Mouse (Mus musculus) adrenal gland, postnatal 25 days (tissue): Measurements from ENCODE around the gene Ccdc187. TPM values are rescaled to one million over a fixed set of nuclear protein-coding genes. Genes with fewer than 3 reads are reported as not detected.

ENCODE experiments used
- DNase-seq: peaks from one replicate; pipeline ENCODE4 v3.0.0; 2021; ENCODE audit warnings: mixed read lengths
- total RNA-seq: library from RNA; stranded (reverse); gene quantifications from 2 replicates; pipeline ENCODE4 v1.2.3, GENCODE M21; 2021

Ccdc187 gene
- total RNA-seq, 1 experiment from 2014 or later = 1.5 TPM

GRCm38 (mm10) chr2:26214526-26214925, 79.8 kb downstream of the Ccdc187 start:
- DNase-seq = peak; percentile 54

- DNase-seq = no peak
Measured at GRCm38 (mm10) chr2:26209566-26209965, 84.8 kb downstream of the Ccdc187 start.

- DNase-seq = peak; percentile 95
Measured at GRCm38 (mm10) chr2:26208126-26208789, 86.1 kb downstream of the Ccdc187 start, which contains the start of gene Lhx3. Gene Lhx3 (minus strand): TSS chr2:26208289.

GRCm38 (mm10) chr2:26207559-26207958, 86.8 kb downstream of the Ccdc187 start:
- DNase-seq = no peak

- no peak for DNase-seq
Measured at GRCm38 (mm10) chr2:26205761-26206160, 88.6 kb downstream of the Ccdc187 start.

GRCm38 (mm10) chr2:26205126-26205525, 89.2 kb downstream of the Ccdc187 start:
- peak; percentile 67 for DNase-seq

- DNase-seq = peak; percentile 59
Measured at GRCm38 (mm10) chr2:26202849-26203475, 91.4 kb downstream of the Ccdc187 start.

GRCm38 (mm10) chr2:26201926-26202848, 92.2 kb downstream of the Ccdc187 start:
- peak; percentile 34 for DNase-seq

- no peak for DNase-seq
Measured at GRCm38 (mm10) chr2:26198488-26198887, 95.9 kb downstream of the Ccdc187 start.

- no peak for DNase-seq
Measured at GRCm38 (mm10) chr2:26194552-26195339, 99.6 kb downstream of the Ccdc187 start.

Other genes starting within 250 kb of the Ccdc187 start
- 25.8 and 36.6 TPM in 2 replicates for gene Nacc2, start 171.3 kb downstream of the Ccdc187 start, total RNA-seq
- 0.48 and 0.76 TPM in 2 replicates for gene Lhx3, start 86.3 kb downstream of the Ccdc187 start, total RNA-seq
- gene Qsox2, start 57.0 kb downstream of the Ccdc187 start, total RNA-seq = 17.5 and 19.7 TPM in 2 replicates
- gene Gpsm1, start 21.0 kb upstream of the Ccdc187 start, total RNA-seq = 17.5 and 17.7 TPM in 2 replicates
- 20.5 and 21.1 TPM in 2 replicates for gene Dnlz, start 57.6 kb upstream of the Ccdc187 start, total RNA-seq
- 0.97 TPM in 1 of 2 replicates, not detected in the other for gene Card9, start 66.4 kb upstream of the Ccdc187 start, total RNA-seq
- 40.9 and 42.0 TPM in 2 replicates for gene Snapc4, start 86.1 kb upstream of the Ccdc187 start, total RNA-seq
- 106 and 110 TPM in 2 replicates for gene Entr1, start 94.8 kb upstream of the Ccdc187 start, total RNA-seq
- 117 and 151 TPM in 2 replicates for gene Pmpca, start 94.8 kb upstream of the Ccdc187 start, total RNA-seq
- gene Inpp5e, start 114.6 kb upstream of the Ccdc187 start, total RNA-seq = 22.6 and 25.9 TPM in 2 replicates
- 62.7 and 63.4 TPM in 2 replicates for gene Sec16a, start 150.7 kb upstream of the Ccdc187 start, total RNA-seq
- gene Notch1, start 222.1 kb upstream of the Ccdc187 start, total RNA-seq = 17.7 and 24.8 TPM in 2 replicates